Mouse (Mus musculus) hindbrain, embryonic 14.5 days (tissue): ENCODE results near the gene Cenpj. TPM values are rescaled to one million over a fixed set of nuclear protein-coding genes. Genes with fewer than 3 reads are reported as not detected.

Experiments
- ATAC-seq: fragments of 200-750 bp; cut with Nextera tagmentation; 2 replicates; pipeline ENCODE4 v1.8.0; 2017; ENCODE audit warnings: moderate number of reproducible peaks, mild to moderate bottlenecking, moderate TSS enrichment, moderate library complexity; ENCODE audit not compliant: low FRiP score
- DNase-seq: peaks from one replicate; pipeline ENCODE4 v3.0.0-alpha.2; 2015; ENCODE audit warnings: low spot score
- H3K27ac ChIP-seq: fragments of 300-500 bp; sonication (generic); 2 replicates; pipeline ENCODE4 v1.5.1; 2014; ENCODE audit warnings: mild to moderate bottlenecking, moderate library complexity
- H3K27me3 ChIP-seq: fragments of 300-500 bp; sonication (generic); 2 replicates; pipeline ENCODE4 v1.6.1; 2014; ENCODE audit warnings: mild to moderate bottlenecking, low read length, mixed read lengths; ENCODE audit not compliant: control insufficient read depth, insufficient read depth
- H3K36me3 ChIP-seq: fragments of 300-500 bp; sonication (generic); replicated peaks from 2 replicates; pipeline ENCODE4 v1.6.1; 2014; ENCODE audit not compliant: control insufficient read depth, insufficient read depth
- H3K4me1 ChIP-seq: fragments of 300-500 bp; sonication (generic); replicated peaks from 2 replicates; pipeline ENCODE4 v1.6.1; 2014; ENCODE audit warnings: antibody characterized with exemption, low read length, mixed read lengths; ENCODE audit not compliant: control insufficient read depth, insufficient read depth
- H3K4me2 ChIP-seq: fragments of 300-500 bp; sonication (generic); replicated peaks from 2 replicates; pipeline ENCODE4 v1.6.1; 2014; ENCODE audit warnings: mild to moderate bottlenecking, moderate library complexity
- H3K4me3 ChIP-seq: fragments of 300-500 bp; sonication (generic); replicated peaks from 2 replicates; pipeline ENCODE4 v1.5.1; 2014; ENCODE audit warnings: mild to moderate bottlenecking, low read length
- H3K9ac ChIP-seq: fragments of 300-500 bp; sonication (generic); 2 replicates; pipeline ENCODE4 v1.6.1; 2014
- H3K9me3 ChIP-seq: fragments of 300-500 bp; sonication (generic); 2 replicates; pipeline ENCODE4 v1.6.1; 2016; ENCODE audit warnings: low read length; ENCODE audit not compliant: control insufficient read depth
- WGBS: fragments of 180-500 bp; shearing (Covaris S2); extraction: QIAGEN DNeasy Blood & Tissue Kit; methylation state at CpG from one replicate; pipeline ENCODE4 v1.1.7; 2014; 5-methylcytosine and 5-hydroxymethylcytosine counted together
- polyA plus RNA-seq: library from polyadenylated mRNA; unstranded; fragments of >200 nt; fragmentation: Nextera tagmentation; extraction: Ambion mirVana; gene quantifications from 2 replicates; pipeline ENCODE4 v1.2.1, GENCODE M21; 2014

The Cenpj gene
- polyA plus RNA-seq, 1 experiment from 2014 or later, result 5.4 TPM

- no peaks in the 10 kb centered on the region for H3K36me3 ChIP-seq
- H3K4me1 ChIP-seq, result no peaks in the 10 kb centered on the region
- no peak overlapping the region for H3K4me2 ChIP-seq
- H3K27me3 ChIP-seq, result no peaks in the 10 kb centered on the region
- no peak overlapping the region for H3K9ac ChIP-seq
- no peaks in the 10 kb centered on the region for H3K9me3 ChIP-seq
- ATAC-seq (no peak), DNase-seq (no peak)
- no peak overlapping the region for H3K27ac ChIP-seq
- H3K4me3 ChIP-seq, result no peak overlapping the region
- 86% methylated on average over 4 of the region's 4 CpGs for WGBS
Observed at GRCm38 (mm10) chr14:56502407-56502806, 72.8 kb downstream of the Cenpj start.

GRCm38 (mm10) chr14:56489806-56490205 lies 85.4 kb downstream of the Cenpj start:
- Histone ChIP-seq H3K9me3 (no peaks in the 10 kb centered on the region), H3K4me2 (no peak overlapping the region), H3K36me3 (no peaks in the 10 kb centered on the region), H3K27me3 (no peaks in the 10 kb centered on the region), H3K9ac (no peak overlapping the region), H3K4me1 (no peaks in the 10 kb centered on the region), H3K27ac (no peak overlapping the region), H3K4me3 (no peak overlapping the region)
- DNase-seq (no peak), ATAC-seq (no peak)

Other genes with a start within 250 kb of the Cenpj start
- gene Atp12a, start 210.4 kb downstream of the Cenpj start, polyA plus RNA-seq, result 0.29 and 0.35 TPM in 2 replicates
- 1.2 and 1.8 TPM in 2 replicates for gene Rnf17, start 172.8 kb downstream of the Cenpj start, polyA plus RNA-seq
- 1.6 and 1.9 TPM in 2 replicates for gene Parp4, start 194 bp upstream of the Cenpj start, polyA plus RNA-seq
- gene Mphosph8, start 92.8 kb upstream of the Cenpj start, polyA plus RNA-seq, result 40.1 and 41.5 TPM in 2 replicates
- 46.3 and 55.3 TPM in 2 replicates for gene Pspc1, start 202.9 kb upstream of the Cenpj start, polyA plus RNA-seq
- 26.0 and 26.3 TPM in 2 replicates for gene Zmym5, start 236.3 kb upstream of the Cenpj start, polyA plus RNA-seq